Mouse (Mus musculus) limb, embryonic 15.5 days (tissue): ENCODE measurements around the gene BC025920. TPM values are rescaled to one million over a fixed set of nuclear protein-coding genes. Genes with fewer than 3 reads are reported as not detected.

ENCODE experiments used
- ATAC-seq: fragments of 200-750 bp; cut with Nextera tagmentation; 2 replicates; pipeline ENCODE4 v1.8.0; 2017; ENCODE audit warnings: low read depth, moderate TSS enrichment; ENCODE audit not compliant: insufficient number of reproducible peaks, low FRiP score, low TSS enrichment
- H3K27ac ChIP-seq: fragments of 300-500 bp; sonication (generic); 2 replicates; pipeline ENCODE4 v1.5.1; 2015; ENCODE audit warnings: moderate library complexity, mild to moderate bottlenecking, inconsistent platforms
- H3K27me3 ChIP-seq: fragments of 300-500 bp; sonication (generic); 2 replicates; pipeline ENCODE4 v1.6.1; 2015; ENCODE audit warnings: inconsistent platforms
- H3K36me3 ChIP-seq: fragments of 300-500 bp; sonication (generic); 2 replicates; pipeline ENCODE4 v1.6.1; 2015; ENCODE audit warnings: inconsistent platforms
- H3K4me1 ChIP-seq: fragments of 300-500 bp; sonication (generic); 2 replicates; pipeline ENCODE4 v1.6.1; 2015; ENCODE audit warnings: inconsistent platforms
- H3K4me2 ChIP-seq: fragments of 300-500 bp; sonication (generic); 2 replicates; pipeline ENCODE4 v1.6.1; 2015; ENCODE audit warnings: mild to moderate bottlenecking, inconsistent platforms
- H3K4me3 ChIP-seq: fragments of 300-500 bp; sonication (generic); 2 replicates; pipeline ENCODE4 v1.5.1; 2015; ENCODE audit warnings: mild to moderate bottlenecking, inconsistent platforms
- H3K9ac ChIP-seq: fragments of 300-500 bp; sonication (generic); 2 replicates; pipeline ENCODE4 v1.6.1; 2015; ENCODE audit warnings: inconsistent platforms
- H3K9me3 ChIP-seq: fragments of 300-500 bp; sonication (generic); 2 replicates; pipeline ENCODE4 v1.6.1; 2016; ENCODE audit warnings: inconsistent platforms
- WGBS: fragments of 180-500 bp; shearing (Covaris S2); methylation state at CpG from one replicate; pipeline ENCODE4 v1.1.7; 2015; 5-methylcytosine and 5-hydroxymethylcytosine counted together
- polyA plus RNA-seq: library from polyadenylated mRNA; unstranded; fragments of >200 nt; fragmentation: Nextera tagmentation; extraction: Ambion mirVana; gene quantifications from 2 replicates; pipeline ENCODE4 v1.2.1, GENCODE M21; 2015

Gene BC025920
- polyA plus RNA-seq, 1 experiment from 2014 or later: 1.0 TPM

DNA sequence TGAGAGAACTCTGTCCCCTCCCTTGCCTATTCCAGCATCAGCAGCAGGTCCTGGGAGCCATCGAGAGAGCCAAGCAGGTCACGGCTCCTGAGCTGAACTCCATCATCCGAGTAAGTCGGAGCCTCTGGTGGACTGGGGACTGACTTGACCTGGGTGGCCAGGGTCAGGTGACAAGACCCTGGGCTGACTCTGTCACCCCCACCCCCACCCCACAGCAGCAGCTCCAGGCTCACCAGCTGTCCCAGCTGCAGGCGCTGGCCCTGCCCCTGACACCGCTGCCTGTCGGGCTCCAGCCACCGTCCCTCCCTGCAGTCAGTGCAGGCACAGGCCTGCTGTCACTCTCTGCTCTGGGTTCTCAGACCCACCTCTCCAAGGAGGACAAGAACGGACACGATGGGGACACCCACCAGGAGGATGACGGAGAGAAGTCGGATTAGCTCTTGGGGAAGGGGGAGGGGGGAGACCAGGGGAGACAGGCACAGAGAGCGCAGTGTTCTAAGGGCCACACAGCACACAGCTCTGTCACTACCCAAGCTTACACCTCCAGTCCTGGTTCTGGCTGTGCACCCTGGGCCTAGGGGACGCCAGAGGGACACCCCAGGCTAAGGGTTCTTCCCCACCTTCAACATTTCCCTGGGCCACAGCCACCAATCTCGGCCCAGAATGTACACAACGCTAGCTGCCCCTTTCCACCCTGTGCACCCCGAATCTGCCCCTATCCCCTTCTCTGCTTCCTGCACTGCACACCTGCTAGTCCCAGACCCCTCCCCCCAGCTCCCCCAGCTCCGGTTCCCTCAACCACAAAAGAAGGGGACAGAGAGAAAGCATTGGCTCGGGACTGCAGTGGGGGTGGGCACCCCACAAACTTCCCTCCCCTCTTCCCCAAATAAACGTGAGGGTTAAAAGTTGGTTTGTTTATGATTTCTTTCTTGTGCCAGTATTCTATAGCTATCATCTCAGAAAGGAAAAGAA lies 40.5 kb upstream of the BC025920 start:
- Histone ChIP-seq H3K27me3 (no peaks in the 10 kb centered on the region), H3K9ac (no peak overlapping the region), H3K27ac (no peak overlapping the region), H3K4me3 (no peak overlapping the region), H3K9me3 (no peaks in the 10 kb centered on the region), H3K4me1 (peaks cover 73% of the 10 kb centered on the region), H3K36me3 (peaks cover 36% of the 10 kb centered on the region), H3K4me2 (no peak overlapping the region)
- no peak for ATAC-seq
- 44% methylated on average over 20 of the region's 20 CpGs for WGBS

DNA sequence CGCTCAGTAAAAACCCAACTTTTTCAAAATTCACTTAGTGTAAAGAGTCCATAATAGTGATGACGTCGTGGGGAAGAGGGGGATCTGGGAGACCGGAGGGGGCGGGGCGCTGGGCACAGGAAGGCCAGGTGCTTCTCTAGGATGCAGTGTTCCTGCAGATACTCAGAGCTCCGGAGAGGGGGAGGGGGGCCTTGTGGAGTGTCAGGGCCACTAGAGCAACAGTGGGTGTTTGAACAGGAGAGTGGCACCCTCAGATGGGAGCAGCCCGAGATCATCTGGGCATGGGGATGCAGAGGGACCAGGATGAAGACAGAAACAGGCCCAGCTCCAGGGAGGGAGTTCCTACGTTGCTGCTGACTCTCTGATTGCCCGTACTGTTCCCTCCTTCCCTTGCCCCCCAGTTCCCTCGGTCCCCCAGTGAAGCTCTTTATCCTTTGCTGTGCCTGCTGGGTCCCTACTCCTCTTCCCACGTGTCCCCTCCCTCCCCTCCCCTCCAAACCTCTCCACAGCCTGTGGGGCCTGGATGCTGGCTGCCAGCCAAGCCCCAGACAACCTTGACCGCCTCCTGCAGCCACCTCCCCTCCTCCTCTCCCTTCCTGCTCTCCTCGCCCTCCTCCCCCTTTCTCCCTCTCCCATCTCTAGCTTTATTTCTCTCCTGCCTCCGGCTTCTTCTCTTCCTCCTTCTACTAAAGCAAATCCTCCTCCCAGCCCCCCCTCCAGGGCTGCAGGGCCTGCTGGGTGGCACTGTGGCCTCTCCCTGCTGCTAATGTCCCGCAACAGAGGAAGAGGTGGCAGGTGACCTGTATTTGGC lies 37.5 kb upstream of the BC025920 start:
- 12% methylated on average over 15 of the region's 16 CpGs for WGBS

DNA sequence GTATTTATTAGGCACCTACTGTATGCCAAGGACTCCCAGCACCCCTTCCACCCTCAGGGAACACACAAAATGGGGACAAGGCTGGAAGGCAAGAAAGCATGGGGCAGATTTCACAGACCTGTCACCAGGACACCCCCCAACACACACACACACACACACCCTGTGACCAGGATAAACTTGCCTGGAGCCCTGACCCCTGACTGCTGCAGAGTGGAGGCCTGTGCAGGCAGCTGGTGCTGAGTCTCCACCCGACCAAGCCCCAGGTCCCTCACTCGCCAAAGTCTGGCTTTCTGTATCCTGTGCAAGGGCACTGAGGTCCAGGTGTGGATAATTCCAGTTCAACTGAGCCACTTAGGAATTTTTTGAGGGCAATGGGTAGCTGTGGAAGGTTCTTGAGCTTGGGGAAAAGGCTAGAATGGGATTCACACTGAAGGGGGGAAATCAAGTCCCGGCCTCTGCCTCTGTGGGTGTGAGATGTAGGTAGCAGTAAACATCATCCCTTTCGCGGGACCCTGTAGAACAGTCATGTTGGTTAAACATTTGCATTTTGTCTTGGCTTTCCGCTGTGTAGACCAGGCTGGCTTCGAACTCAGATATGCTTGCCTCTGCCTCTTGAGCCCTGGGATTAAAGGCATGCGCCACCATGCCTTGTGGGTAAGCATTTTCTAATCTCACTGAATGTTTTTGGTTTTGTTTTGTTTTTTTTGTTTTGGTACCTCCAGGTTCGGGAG lies 36.4 kb upstream of the BC025920 start:
- ATAC-seq: no peak
- Histone ChIP-seq H3K4me2 (no peak overlapping the region), H3K27me3 (peaks cover 12% of the 10 kb centered on the region; the same call in 1 of the 2 replicates), H3K36me3 (peaks cover 25% of the 10 kb centered on the region), H3K4me1 (peaks cover 68% of the 10 kb centered on the region), H3K9ac (no peak overlapping the region), H3K9me3 (no peaks in the 10 kb centered on the region), H3K27ac (peak overlapping the region; percentile 93), H3K4me3 (no peak overlapping the region)
- 53% methylated on average over 9 of the region's 9 CpGs for WGBS

More for the DNA sequence above, 37.5 kb upstream of the BC025920 start:
- Histone ChIP-seq H3K9ac (no peak overlapping the region), H3K27me3 (0 out of 2 replicates have a peak, but pooled peaks cover 12% of the 10 kb centered on the region), H3K9me3 (no peaks in the 10 kb centered on the region), H3K4me2 (no peak overlapping the region), H3K4me3 (no peak overlapping the region), H3K4me1 (peaks cover 69% of the 10 kb centered on the region), H3K36me3 (peaks cover 28% of the 10 kb centered on the region), H3K27ac (peak overlapping the region; percentile 93)
- no peak for ATAC-seq

DNA sequence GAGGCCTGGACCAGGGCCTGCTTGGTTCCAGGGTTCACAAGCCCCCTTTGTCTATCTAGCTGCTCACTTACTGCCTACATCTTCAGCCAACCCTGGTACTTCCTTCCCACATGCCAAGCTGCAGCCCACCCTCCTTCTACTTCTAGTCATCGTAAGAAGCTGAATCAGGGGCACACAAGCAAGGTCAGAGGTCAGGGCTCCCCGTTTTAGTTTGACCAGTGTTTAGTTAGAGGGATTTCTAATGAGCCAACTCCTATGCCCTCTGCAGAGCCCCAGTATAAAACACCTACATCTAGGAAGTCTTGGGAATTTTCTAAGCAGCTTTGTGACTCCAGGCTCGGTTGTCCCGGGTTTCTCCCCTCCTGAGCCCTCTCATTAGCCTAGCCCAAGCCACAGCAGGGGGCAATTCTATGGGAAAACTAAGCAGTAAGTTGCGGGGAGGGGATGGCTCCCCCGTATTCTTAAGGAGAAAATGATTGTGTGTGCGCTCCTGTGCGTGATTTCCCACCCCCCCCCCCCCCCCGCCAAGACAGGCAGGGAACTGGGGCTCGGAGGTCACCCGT lies 35.8 kb upstream of the BC025920 start:
- Histone ChIP-seq H3K27me3 (peaks cover 12% of the 10 kb centered on the region; the same call in 1 of the 2 replicates), H3K9me3 (no peaks in the 10 kb centered on the region), H3K9ac (no peak overlapping the region; the same call in 1 of the 2 replicates), H3K4me2 (peak overlapping the region; percentile 78), H3K27ac (peak overlapping the region; percentile 93), H3K36me3 (peaks cover 18% of the 10 kb centered on the region), H3K4me1 (peaks cover 66% of the 10 kb centered on the region), H3K4me3 (peak overlapping the region; percentile 44)
- ATAC-seq: peak; percentile 7; the same call in 1 of the 2 replicates
- WGBS: 7% methylated on average over 9 of the region's 11 CpGs

DNA sequence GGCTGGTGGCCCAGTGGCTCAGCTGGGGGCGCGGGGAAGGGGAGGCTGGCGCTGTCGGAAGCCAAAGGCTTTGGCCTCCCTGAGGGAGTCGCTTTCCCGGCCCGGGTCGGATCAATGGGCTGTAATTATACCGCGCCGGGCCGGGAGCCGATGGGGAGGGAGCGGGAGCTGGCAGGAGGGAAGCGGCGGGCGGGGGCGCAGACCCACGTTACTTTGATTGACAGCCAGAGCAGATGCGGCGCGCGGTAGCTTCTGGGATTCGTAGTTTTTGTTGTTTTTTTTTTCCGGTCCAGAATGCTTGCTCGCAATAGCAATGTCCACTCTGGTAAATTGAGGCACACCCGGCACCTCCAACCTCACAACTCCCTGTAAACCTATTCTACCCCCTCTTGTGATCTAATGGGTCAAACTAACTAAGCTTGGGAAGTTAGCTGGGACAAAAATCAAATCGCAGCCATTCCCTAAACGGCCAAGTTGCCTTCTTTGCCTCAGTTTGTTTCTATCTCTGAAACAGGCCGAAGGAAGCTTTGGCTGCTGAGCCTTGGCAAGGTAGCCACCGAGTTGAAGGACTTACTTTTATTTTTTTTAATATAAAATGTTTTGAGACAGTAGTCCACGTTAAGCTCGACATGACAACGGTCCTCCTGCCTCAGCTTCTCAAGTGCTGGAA lies 35.1 kb upstream of the BC025920 start:
- ATAC-seq: peak; percentile 48
- Histone ChIP-seq H3K4me1 (peaks cover 67% of the 10 kb centered on the region), H3K4me2 (peak overlapping the region; percentile 78), H3K4me3 (peak overlapping the region; percentile 44), H3K9ac (peak overlapping the region; percentile 5; the same call in 1 of the 2 replicates), H3K36me3 (peaks cover 12% of the 10 kb centered on the region), H3K27me3 (peaks cover 12% of the 10 kb centered on the region; the same call in 1 of the 2 replicates), H3K27ac (peak overlapping the region; percentile 93), H3K9me3 (no peaks in the 10 kb centered on the region)
- WGBS: under 1% methylated on average over 34 of the region's 34 CpGs

DNA sequence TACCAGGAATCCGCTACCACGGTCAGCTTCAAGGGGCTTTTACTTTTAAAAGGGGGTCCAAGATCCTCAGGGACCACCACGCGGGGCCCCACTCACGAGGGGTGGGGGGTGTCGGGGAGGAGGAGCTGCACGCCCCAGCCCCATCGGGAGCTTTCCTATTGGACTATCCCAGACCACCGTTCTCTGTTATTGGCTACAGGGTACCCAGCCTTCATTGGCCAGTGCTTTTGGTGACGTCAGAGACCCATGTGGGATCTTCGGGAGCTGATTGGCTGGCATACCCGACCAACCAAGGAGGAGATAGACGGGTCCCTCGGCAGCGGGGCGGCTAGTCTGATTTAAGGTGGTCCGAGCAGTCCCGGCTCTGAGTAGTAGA lies 34.6 kb upstream of the BC025920 start:
- Histone ChIP-seq H3K4me2 (peak overlapping the region; percentile 78), H3K4me3 (peak overlapping the region; percentile 44), H3K36me3 (0 out of 2 replicates have a peak, but pooled peaks cover 7% of the 10 kb centered on the region), H3K9ac (0 out of 2 replicates have a peak overlapping the region, but pooled peaks have one; percentile 5), H3K9me3 (no peaks in the 10 kb centered on the region), H3K27ac (peak overlapping the region; percentile 93), H3K27me3 (peaks cover 12% of the 10 kb centered on the region; the same call in 1 of the 2 replicates), H3K4me1 (peaks cover 70% of the 10 kb centered on the region)
- ATAC-seq: peak; percentile 93
- under 1% methylated on average over 18 of the region's 18 CpGs for WGBS

DNA sequence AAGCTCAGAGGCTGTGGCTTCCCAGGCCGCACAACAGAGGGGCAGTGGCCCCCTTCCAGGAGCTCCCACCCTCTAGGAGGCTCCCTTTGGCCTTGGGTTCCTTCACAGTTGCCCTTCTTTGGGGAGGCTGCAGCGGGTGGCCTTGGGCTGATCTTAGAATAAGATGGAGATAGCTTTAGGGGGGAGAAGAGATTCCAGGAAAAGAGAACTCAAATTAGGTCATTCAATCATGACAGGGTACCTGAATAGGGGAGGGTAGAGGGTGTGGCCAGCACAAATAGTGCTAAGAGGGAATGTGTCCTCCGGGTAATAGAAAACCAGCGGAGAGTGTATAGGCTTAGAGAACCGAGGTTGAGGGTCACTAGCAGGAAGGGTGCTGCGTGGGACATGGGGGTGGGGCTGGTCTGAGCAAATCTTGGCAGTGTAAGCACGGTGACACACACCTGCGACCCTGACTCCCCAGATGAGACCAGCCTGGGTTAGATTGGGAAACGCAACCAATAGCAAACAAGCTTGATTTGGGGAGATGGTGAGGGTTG lies 33.9 kb upstream of the BC025920 start:
- H3K4me1 ChIP-seq: peaks cover 72% of the 10 kb centered on the region
- peaks cover 15% of the 10 kb centered on the region; the same call in 1 of the 2 replicates for H3K27me3 ChIP-seq
- H3K4me2 ChIP-seq: peak overlapping the region; percentile 78
- H3K9ac ChIP-seq: no peak overlapping the region
- H3K36me3 ChIP-seq: 0 out of 2 replicates have a peak, but pooled peaks cover under 1% of the 10 kb centered on the region
- H3K4me3 ChIP-seq: peak overlapping the region; percentile 24
- H3K9me3 ChIP-seq: no peaks in the 10 kb centered on the region
- H3K27ac ChIP-seq: peak overlapping the region; percentile 82
- no peak for ATAC-seq
- WGBS: 8% methylated on average over 9 of the region's 9 CpGs

DNA sequence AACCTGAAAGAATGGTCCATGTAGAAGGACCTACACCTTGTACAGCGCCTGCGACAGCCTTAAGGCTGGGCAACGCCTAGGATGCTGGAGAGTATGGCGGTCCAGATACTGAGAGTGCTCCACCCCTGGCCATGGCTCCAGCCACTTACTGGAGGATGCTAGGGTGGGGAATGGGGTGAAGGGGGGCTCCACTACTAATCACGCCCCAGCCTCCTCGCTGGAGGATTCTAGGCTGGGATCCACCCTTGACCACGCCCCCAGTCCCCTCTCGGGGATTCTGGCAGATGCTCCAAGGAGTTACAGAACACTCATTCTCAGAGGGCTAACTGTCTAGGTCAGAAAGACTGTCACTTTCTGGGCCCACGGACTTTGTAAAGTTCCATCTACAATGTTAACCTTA lies 33.1 kb upstream of the BC025920 start:
- Histone ChIP-seq H3K4me1 (peaks cover 72% of the 10 kb centered on the region), H3K9me3 (no peaks in the 10 kb centered on the region), H3K27ac (no peak overlapping the region), H3K27me3 (peaks cover 18% of the 10 kb centered on the region; the same call in 1 of the 2 replicates), H3K9ac (no peak overlapping the region), H3K36me3 (no peaks in the 10 kb centered on the region), H3K4me3 (no peak overlapping the region), H3K4me2 (no peak overlapping the region)
- ATAC-seq: no peak
- WGBS: 25% methylated on average over 9 of the region's 9 CpGs

DNA sequence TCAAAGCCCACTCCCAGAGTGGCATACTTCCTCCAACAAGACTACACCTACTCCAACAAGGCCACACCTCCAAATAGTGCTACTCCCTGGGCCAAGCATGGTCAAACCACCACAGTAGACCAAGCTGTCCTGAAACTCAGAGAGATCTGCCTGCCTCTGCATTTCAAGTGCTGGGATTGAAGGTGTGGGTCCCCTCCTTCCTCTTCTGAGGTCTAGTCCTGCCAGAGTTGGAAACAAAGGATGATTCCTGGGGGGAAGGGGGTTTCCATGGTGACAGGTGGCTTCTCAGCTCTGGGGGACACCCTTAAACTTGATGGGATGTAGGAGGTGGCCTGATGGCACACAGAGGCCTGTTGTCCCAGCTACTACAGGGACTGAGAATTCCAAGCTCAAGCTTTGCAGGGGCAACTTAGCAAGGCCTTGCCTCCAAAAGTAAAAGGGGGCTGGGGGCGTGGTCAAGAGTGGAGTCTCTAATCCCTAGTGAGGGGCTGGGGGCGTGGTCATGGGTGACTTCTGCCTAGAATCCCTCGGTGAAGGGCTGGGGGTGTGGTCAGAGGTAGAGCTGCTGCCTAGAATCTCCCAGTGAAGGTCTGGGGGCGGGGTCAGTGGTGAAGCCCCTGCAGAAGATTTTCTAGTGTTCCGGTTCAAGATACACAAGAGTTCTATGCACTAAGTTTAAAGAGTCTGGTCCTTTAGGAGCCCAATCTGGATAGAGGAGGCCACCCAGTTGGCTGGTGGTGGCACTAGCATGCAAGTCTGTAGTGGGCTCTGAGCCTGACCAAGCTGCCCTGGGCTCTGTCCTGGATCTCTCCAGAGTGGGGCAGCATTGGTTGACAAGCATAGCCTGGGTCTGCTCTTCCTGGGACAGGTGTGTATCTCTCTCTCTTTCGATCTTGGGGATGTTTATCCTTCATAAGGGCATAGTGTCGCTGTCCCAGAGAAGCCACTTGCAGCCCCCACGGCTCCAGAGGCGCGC lies 31.7 kb upstream of the BC025920 start, which contains the start of gene Tle2:
TSS of gene Tle2 (plus strand) at position 481 of the 976 bp plus-strand sequence.
- 25% methylated on average over 10 of the region's 10 CpGs for WGBS
- peak within 1 kb of the TSS; percentile 62 for H3K4me3 ChIP-seq
- peak within 1 kb of the TSS; percentile 71 for H3K27ac ChIP-seq
- H3K9ac ChIP-seq: peak within 1 kb of the TSS; percentile 54
- peak within 1 kb of the TSS; percentile 74 for H3K4me2 ChIP-seq
- H3K9me3 ChIP-seq: no peaks in the 10 kb centered on the region
- no peak for ATAC-seq
- H3K4me1 ChIP-seq: peaks cover 60% of the 10 kb centered on the region
- H3K27me3 ChIP-seq: peaks cover 18% of the 10 kb centered on the region; the same call in 1 of the 2 replicates
- no peaks in the 10 kb centered on the region for H3K36me3 ChIP-seq
